Mouse (Mus musculus) kidney, adult 2 months (tissue): Measurements from ENCODE around the gene Tfap2d.

Experiments
- CTCF ChIP-seq: fragments of 200-500 bp; conservative IDR thresholded peaks from 2 replicates; pipeline ENCODE4 v1.5.1; 2011; ENCODE audit warnings: low read depth, mild to moderate bottlenecking, control low read depth, low read length, moderate library complexity, mixed read lengths; ENCODE audit not compliant: insufficient read depth, insufficient read length
- POLR2A ChIP-seq: fragments of 200-500 bp; IDR thresholded peaks from one replicate; pipeline ENCODE4 v1.6.1; 2011; ENCODE audit warnings: low read depth, low read length, control low read depth

- TF ChIP-seq POLR2A (no peak), CTCF (no peak)
These were observed 104.8 kb downstream of the Tfap2d start for GRCm38 (mm10) chr1:19207611-19208010.
